Mouse (Mus musculus) ES-Bruce4 (cell line): ENCODE results near the gene Hist1h2ad. TPM values are rescaled to one million over a fixed set of nuclear protein-coding genes. Genes with fewer than 3 reads are reported as not detected.
"Not testable (repeated sequence)": the region's sequence is repeated elsewhere in the genome, so short reads cannot be mapped to it uniquely, and the experiment has no call there.

Experiments
- H3K27ac ChIP-seq: 2 replicates; pipeline ENCODE4 v1.5.1; 2012; ENCODE audit warnings: low read length, inconsistent platforms; ENCODE audit not compliant: insufficient read depth
- H3K27me3 ChIP-seq: 2 replicates; pipeline ENCODE4 v1.6.1; 2012; ENCODE audit warnings: mild to moderate bottlenecking, low read length, inconsistent platforms; ENCODE audit not compliant: control insufficient read depth, poor library complexity, insufficient read depth, severe bottlenecking
- H3K36me3 ChIP-seq: 2 replicates; pipeline ENCODE4 v1.6.1; 2012; ENCODE audit warnings: inconsistent platforms, mild to moderate bottlenecking, low read length, moderate library complexity; ENCODE audit not compliant: control insufficient read depth, poor library complexity, insufficient read depth, severe bottlenecking
- H3K4me1 ChIP-seq: one replicate; pipeline ENCODE4 v1.8.1; 2011; ENCODE audit warnings: low read length; ENCODE audit not compliant: control insufficient read depth, insufficient read depth
- H3K4me3 ChIP-seq: 2 replicates; pipeline ENCODE4 v1.5.1; 2011; ENCODE audit warnings: low read depth, mild to moderate bottlenecking, low read length
- H3K9ac ChIP-seq: 2 replicates; pipeline ENCODE4 v1.6.1; 2012; ENCODE audit warnings: low read depth, mild to moderate bottlenecking, inconsistent platforms; ENCODE audit not compliant: poor library complexity, severe bottlenecking
- H3K9me3 ChIP-seq: replicated peaks from 2 replicates; pipeline ENCODE4 v1.6.1; 2012; ENCODE audit warnings: mild to moderate bottlenecking, low read length, inconsistent platforms; ENCODE audit not compliant: control insufficient read depth, poor library complexity, insufficient read depth, severe bottlenecking
- CTCF ChIP-seq: IDR thresholded peaks from one replicate; pipeline ENCODE4 v1.8.1; 2011; ENCODE audit warnings: low read depth, low read length
- EP300 ChIP-seq: IDR thresholded peaks from 2 replicates; pipeline ENCODE4 v1.6.1; 2011; ENCODE audit warnings: low read depth, low read length; ENCODE audit not compliant: insufficient read depth
- POLR2A ChIP-seq: IDR thresholded peaks from one replicate; pipeline ENCODE4 v1.8.1; 2011; ENCODE audit warnings: low read length; ENCODE audit not compliant: insufficient read depth
- polyA plus RNA-seq: library from polyadenylated mRNA; stranded (reverse); fragments of >200 nt; gene quantifications from 2 replicates; pipeline ENCODE4 v1.2.4, GENCODE M21; 2011; ENCODE audit warnings: low read depth; ENCODE audit not compliant: missing spikeins, insufficient read depth, insufficient read length

Gene Hist1h2ad
- polyA plus RNA-seq, 1 experiment: 2.0 TPM

GRCm38 (mm10) chr13:23530181-23530900 is 43.8 kb upstream of the Hist1h2ad start:
- no peak for TF ChIP-seq EP300
- no peak for TF ChIP-seq POLR2A
- no peaks in the 10 kb centered on the region for H3K4me1 ChIP-seq
- peak overlapping the region; percentile 62 for H3K4me3 ChIP-seq
- H3K36me3 ChIP-seq: no peaks in the 10 kb centered on the region
- no peaks in the 10 kb centered on the region for H3K27me3 ChIP-seq
- peak overlapping the region; percentile 81 for H3K9ac ChIP-seq
- peak overlapping the region; percentile 94 for H3K27ac ChIP-seq
- H3K9me3 ChIP-seq: no peaks in the 10 kb centered on the region

DNA sequence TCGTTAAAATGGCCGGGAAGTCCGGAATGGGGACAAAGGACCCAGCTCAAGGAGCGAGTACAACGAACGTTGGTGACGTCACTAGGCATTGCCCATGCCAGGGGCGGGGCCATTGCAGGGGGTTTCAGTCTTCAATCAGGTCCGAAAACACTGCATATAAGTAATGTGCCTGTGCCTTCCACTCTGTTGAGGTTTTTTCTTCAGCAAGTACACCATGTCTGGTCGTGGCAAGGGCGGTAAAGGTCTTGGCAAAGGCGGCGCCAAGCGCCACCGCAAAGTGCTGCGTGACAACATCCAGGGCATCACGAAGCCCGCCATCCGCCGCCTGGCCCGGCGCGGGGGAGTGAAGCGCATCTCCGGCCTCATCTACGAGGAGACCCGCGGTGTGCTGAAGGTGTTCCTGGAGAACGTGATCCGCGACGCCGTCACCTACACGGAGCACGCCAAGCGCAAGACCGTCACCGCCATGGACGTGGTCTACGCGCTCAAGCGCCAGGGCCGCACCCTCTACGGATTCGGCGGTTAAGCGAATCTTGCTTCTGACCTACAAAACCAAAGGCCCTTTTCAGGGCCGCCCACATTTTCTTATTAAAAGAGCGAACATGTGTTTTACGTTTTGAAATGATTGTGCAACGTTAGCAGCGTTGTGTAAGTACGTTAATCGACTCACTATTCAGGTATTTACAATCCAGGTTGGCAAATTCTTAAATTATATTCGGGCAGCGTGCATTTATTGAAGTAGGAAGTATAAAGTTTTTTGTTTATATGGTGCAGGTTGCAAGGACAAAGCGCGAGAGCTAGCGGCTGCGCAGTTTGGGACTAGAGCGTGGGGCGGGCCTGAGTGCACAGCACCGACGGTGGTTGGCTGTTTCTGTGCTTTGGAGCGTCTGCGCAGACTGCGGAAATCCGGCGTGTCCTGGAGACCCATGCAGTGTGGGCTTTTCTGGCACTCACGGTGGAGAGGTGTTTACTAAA is 43.0 kb upstream of the Hist1h2ad start, which contains the start of gene Hist1h4h:
TSS of gene Hist1h4h (plus strand) at position 150 of the 975 bp plus-strand sequence.
- Histone ChIP-seq H3K36me3 (no peaks in the 10 kb centered on the region), H3K4me3 (peak within 1 kb of the TSS; percentile 62), H3K27ac (peak within 1 kb of the TSS; percentile 94), H3K9ac (peak within 1 kb of the TSS; percentile 84), H3K27me3 (no peaks in the 10 kb centered on the region), H3K4me1 (no peaks in the 10 kb centered on the region), H3K9me3 (no peaks in the 10 kb centered on the region)
- peak; percentile 100 for TF ChIP-seq POLR2A
- TF ChIP-seq EP300: peak; percentile 83
- TF ChIP-seq CTCF: no peak

- H3K36me3 ChIP-seq: no peaks in the 10 kb centered on the region
- peak overlapping the region; percentile 75 for H3K27ac ChIP-seq
- TF ChIP-seq CTCF (no peak), POLR2A (no peak), EP300 (no peak)
- peak overlapping the region; percentile 84 for H3K9ac ChIP-seq
- no peaks in the 10 kb centered on the region for H3K9me3 ChIP-seq
- peak overlapping the region; percentile 48 for H3K4me3 ChIP-seq
- H3K27me3 ChIP-seq: no peaks in the 10 kb centered on the region
- H3K4me1 ChIP-seq: no peaks in the 10 kb centered on the region
Measured at GRCm38 (mm10) chr13:23532262-23533075, 41.7 kb upstream of the Hist1h2ad start.

DNA sequence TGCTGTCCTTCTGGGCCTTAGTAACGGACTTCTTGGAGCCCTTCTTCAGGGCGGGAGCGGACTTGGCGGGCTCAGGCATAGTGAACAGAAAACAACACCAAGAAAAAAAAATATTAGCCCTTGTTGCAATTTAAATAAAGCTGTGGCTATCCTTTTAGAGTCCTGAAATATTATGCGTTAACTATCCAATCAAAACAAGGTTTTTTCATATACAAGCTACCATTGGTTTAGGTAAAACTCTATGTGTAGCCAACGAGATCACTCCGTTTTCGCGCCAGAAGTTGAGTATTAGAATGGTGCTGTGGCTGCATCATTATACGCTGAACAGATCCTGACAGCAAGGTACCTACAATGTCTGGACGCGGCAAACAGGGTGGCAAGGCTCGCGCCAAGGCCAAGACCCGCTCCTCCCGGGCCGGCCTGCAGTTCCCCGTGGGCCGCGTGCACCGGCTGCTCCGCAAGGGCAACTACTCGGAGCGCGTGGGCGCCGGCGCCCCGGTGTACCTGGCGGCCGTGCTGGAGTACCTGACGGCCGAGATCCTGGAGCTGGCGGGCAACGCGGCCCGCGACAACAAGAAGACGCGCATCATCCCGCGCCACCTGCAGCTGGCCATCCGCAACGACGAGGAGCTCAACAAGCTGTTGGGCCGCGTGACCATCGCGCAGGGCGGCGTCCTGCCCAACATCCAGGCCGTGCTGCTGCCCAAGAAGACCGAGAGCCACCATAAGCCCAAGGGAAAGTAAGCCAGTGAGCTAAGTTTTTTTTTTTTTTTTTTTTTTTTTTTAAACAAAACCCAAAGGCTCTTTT is 40.4 kb upstream of the Hist1h2ad start, which contains the start of gene Hist1h2af:
TSS of gene Hist1h2af (plus strand) at position 347 of the 808 bp plus-strand sequence.
- H3K9me3 ChIP-seq, H3K27me3 ChIP-seq, H3K4me1 ChIP-seq, H3K36me3 ChIP-seq: not testable (repeated sequence)
- peak within 1 kb of the TSS; percentile 75 for H3K4me3 ChIP-seq
- H3K9ac ChIP-seq: peak within 1 kb of the TSS; percentile 99
- peak within 1 kb of the TSS; percentile 99 for H3K27ac ChIP-seq

- Histone ChIP-seq H3K36me3 (no peaks in the 10 kb centered on the region), H3K9me3 (no peaks in the 10 kb centered on the region), H3K27me3 (no peaks in the 10 kb centered on the region), H3K27ac (peak overlapping the region; percentile 99), H3K4me3 (peak overlapping the region; percentile 75), H3K9ac (peak overlapping the region; percentile 99), H3K4me1 (peaks cover 1% of the 10 kb centered on the region)
- TF ChIP-seq POLR2A (peak; percentile 11), CTCF (no peak)
Measured at GRCm38 (mm10) chr13:23534368-23535131, 39.6 kb upstream of the Hist1h2ad start.
